Mouse (Mus musculus) bone marrow, adult 2 months (tissue): Measurements from ENCODE around the gene Ldhd. TPM values are rescaled to one million over a fixed set of nuclear protein-coding genes. Genes with fewer than 3 reads are reported as not detected.

Source experiments
- H3K27ac ChIP-seq: fragments of 200-500 bp; 2 replicates; pipeline ENCODE4 v1.5.1; 2012; ENCODE audit warnings: low read depth, mild to moderate bottlenecking, control low read depth, inconsistent platforms, low read length; ENCODE audit not compliant: control insufficient read depth, poor library complexity, insufficient read depth
- H3K4me1 ChIP-seq: fragments of 200-500 bp; 2 replicates; pipeline ENCODE4 v1.6.1; 2011; ENCODE audit warnings: low read length; ENCODE audit not compliant: control insufficient read depth, insufficient read depth
- H3K4me3 ChIP-seq: fragments of 200-500 bp; replicated peaks from 2 replicates; pipeline ENCODE3; 2011; ENCODE audit warnings: mild to moderate bottlenecking, low read depth, low read length, control low read depth; ENCODE audit not compliant: control insufficient read depth
- CTCF ChIP-seq: fragments of 200-500 bp; IDR thresholded peaks from 2 replicates; pipeline ENCODE4 v1.5.1; 2011; ENCODE audit warnings: low read length, control low read depth; ENCODE audit not compliant: control insufficient read depth, insufficient read depth
- POLR2A ChIP-seq: fragments of 200-500 bp; IDR thresholded peaks from 2 replicates; pipeline ENCODE4 v1.6.1; 2011; ENCODE audit warnings: low read depth, mild to moderate bottlenecking, control low read depth, low read length, borderline replicate concordance; ENCODE audit not compliant: control insufficient read depth
- WGBS: fragments of 180-500 bp; shearing (Covaris S2); methylation state at CpG from one replicate; pipeline ENCODE4 v1.1.7; 2018; 5-methylcytosine and 5-hydroxymethylcytosine counted together
- polyA plus RNA-seq: library from polyadenylated mRNA; stranded (reverse); fragments of >200 nt; gene quantifications from 2 replicates; pipeline ENCODE4 v1.2.4, GENCODE M21; 2011; ENCODE audit warnings: low replicate concordance; ENCODE audit not compliant: missing spikeins, insufficient read depth, insufficient read length

Gene Ldhd
- polyA plus RNA-seq, 1 experiment = 1.5 TPM

DNA sequence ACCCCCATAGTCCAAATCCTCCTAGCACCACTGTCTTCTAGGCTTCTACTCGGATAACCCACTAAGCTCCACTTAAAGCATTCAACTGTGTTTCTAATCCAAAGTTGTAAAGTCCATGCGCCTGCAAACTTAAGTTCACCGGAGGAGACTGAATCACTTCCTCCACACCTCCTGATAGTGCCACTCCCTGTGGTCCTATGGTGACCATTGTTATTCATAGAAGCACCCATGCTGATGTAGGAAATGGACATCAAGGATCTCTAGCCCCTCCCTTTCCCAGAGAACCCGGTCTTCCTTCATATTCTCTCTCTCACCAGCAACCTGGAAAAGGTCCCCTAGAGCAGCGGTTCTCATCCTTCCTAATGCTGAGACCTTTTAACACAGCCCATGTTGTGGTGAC, 17.0 kb downstream of the Ldhd start:
- TF ChIP-seq CTCF = no peak
- TF ChIP-seq POLR2A = no peak

DNA sequence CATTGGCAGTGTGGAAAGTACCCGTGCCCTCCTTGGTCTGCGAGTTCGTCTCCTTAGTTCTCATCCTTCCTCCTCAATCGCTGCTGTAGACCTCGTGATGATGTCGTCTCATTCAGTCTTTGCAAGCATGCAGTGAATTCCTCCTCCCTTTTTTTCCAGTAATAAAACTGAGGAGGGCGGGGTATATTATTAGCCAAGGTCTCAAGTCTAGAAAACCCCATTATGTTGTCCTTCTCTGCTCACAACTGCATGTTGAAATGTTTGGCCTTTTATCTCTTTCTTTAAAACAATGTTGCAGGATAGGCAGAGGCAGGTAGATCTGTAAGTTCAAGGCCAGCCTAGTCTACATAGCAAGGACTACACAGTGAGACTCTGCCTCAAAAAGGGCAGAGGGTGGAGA, 22.8 kb downstream of the Ldhd start:
- H3K27ac ChIP-seq = no peak overlapping the region
- WGBS = 92% methylated on average over 7 of the region's 7 CpGs
- TF ChIP-seq CTCF (no peak), POLR2A (no peak)
- no peak overlapping the region for H3K4me3 ChIP-seq
- H3K4me1 ChIP-seq = no peaks in the 10 kb centered on the region

More for the DNA sequence above, 17.0 kb downstream of the Ldhd start:
- WGBS = 81% methylated on average over 5 of the region's 5 CpGs
- no peak overlapping the region for H3K27ac ChIP-seq
- no peak overlapping the region for H3K4me3 ChIP-seq
- peaks cover 1% of the 10 kb centered on the region; the same call in 1 of the 2 replicates for H3K4me1 ChIP-seq

DNA sequence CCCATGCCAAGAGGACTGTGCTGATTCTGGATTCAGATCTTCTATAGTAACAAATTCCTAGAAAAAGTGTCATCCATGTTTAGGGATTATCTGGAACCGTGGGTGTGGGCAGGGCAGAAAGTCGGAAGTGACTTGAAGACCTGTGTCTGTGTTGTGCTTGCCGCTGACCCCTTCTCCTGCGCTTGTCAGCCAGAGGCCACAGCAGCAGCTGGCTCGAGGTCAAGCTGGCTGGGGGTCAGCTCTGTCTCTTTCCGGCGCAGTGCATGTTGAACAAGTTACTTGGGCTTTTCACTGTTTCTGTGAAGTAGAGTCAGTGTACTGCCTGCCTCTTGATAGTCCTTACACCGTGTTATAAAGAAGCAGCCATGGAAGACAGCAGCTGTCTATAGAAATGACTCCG, 23.2 kb downstream of the Ldhd start:
- H3K4me1 ChIP-seq = no peaks in the 10 kb centered on the region
- H3K4me3 ChIP-seq = no peak overlapping the region
- TF ChIP-seq CTCF = no peak
- TF ChIP-seq POLR2A = no peak
- no peak overlapping the region for H3K27ac ChIP-seq
- 91% methylated on average over 9 of the region's 9 CpGs for WGBS

DNA sequence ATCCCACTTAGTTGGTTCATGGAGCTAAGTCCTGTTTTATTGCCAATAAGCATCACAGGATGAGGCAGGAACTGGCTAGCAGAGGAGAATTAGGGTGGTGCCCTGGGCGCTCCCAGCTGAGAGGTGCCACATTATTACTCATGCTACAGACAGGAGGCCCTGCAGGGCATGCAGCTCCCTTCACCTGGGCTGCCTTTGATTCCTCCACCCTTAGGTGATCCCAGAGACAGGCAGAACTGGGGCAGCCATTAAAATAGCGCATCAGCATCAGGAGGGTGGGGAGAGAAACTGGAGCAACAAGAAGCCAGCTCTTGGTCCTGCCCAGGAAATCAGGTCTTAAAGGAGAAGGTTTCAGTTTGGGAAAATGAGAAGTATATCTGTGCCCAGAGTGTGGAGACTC, 25.2 kb downstream of the Ldhd start:
- H3K4me3 ChIP-seq = no peak overlapping the region
- peaks cover 1% of the 10 kb centered on the region; the same call in 1 of the 2 replicates for H3K4me1 ChIP-seq
- no peak overlapping the region for H3K27ac ChIP-seq
- TF ChIP-seq POLR2A = no peak
- 83% methylated on average over 2 of the region's 2 CpGs for WGBS

DNA sequence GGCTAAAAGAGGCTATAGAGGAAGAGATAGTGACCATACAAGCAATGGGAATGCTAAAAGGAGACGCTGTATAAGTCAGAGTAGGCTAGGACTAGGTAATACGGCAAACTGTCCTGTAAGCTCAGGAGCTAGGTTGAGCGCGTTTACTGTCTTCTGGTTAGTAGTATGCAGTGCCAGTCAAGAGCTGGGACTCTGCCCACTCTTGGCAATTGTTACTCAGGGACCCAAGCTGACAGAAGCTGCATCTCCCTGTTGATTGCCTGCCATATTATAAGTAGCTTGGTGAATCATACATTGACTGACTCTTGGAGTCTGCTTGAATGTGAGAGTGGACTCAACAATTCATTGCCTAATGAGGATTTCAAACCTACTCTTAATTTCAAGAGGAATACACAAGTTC, 28.1 kb downstream of the Ldhd start:
- Histone ChIP-seq H3K27ac (no peak overlapping the region), H3K4me1 (peaks cover 1% of the 10 kb centered on the region; the same call in 1 of the 2 replicates), H3K4me3 (no peak overlapping the region)
- TF ChIP-seq CTCF = no peak
- TF ChIP-seq POLR2A = no peak
- WGBS = 90% methylated on average over 4 of the region's 4 CpGs

DNA sequence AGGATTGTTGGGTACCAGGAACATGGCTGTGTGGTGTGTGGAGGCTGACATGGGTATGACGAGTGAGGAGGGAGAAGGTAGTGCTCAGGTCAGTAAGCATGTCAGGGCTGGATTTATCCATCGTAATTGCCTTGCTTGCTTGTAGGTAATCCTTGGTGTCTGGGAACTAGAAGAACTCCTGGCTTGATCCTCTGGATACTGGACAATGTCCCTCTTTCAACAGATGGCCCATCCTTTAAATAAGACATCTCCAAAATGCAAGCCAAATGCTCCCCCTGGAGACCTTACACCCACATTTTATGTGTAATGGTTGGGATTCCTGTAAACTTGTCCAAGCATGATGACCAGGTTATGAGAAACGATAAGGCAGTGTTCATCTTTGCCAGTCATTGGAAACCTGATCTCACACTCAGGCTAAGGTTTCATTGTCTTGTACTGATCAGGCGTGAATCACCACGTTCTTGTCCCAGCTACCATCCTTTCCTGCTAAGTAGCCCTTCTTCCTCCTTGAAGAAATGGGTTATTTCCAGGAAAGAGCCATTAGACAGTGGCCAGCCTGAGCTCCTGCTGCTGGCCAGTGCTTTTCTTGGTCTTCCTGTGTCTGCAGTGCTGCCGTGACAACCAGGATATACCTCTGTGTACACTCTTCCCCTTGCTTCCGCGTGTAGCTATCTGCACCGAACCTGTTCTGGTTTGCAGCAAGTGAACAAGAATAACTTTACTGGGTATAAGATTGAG, 30.3 kb downstream of the Ldhd start:
- H3K4me1 ChIP-seq = peaks cover 5% of the 10 kb centered on the region; the same call in 1 of the 2 replicates
- no peak overlapping the region for H3K4me3 ChIP-seq
- TF ChIP-seq POLR2A (no peak), CTCF (no peak)
- H3K27ac ChIP-seq = no peak overlapping the region
- WGBS = 40% methylated on average over 9 of the region's 9 CpGs

DNA sequence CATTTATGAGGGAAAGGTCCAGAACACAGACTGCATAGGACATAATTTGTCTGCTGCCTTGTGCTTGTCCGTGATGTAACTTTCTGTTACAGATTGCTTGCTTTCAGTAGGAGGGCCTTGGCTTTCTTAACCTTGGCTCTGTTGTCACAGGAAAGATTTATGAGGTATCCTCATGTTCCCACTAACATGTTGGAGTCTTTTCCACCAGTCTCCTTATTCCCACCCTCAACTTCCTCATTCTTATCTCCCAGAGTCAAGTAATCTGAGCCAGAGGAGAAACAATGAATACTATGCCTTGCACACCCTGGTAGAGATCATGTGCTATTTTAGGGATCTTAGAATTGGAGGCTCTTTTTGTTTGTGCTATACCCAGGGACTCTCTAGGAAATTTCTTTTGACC, 32.9 kb downstream of the Ldhd start:
- 14% methylated on average over 1 of the region's 1 CpGs for WGBS
- TF ChIP-seq POLR2A (no peak), CTCF (no peak)
- no peak overlapping the region for H3K27ac ChIP-seq
- H3K4me3 ChIP-seq = no peak overlapping the region
- peaks cover 13% of the 10 kb centered on the region for H3K4me1 ChIP-seq

DNA sequence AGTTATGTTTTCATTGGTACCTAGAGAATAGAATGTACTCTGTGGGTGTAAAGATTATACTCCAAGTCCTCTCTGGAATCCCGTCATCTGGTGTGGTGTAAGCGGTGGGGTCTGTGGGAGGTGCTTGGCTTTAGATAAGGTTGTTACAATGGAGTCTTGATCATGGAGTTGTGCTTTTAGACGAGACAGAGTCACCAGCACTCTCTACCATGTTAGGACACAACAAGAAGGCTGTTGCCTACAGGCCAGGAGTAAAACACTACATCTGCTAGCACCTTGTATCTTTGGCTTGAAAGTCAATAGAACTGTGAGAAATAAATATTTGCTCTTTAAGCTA, 33.7 kb downstream of the Ldhd start:
- WGBS = 18% methylated on average over 3 of the region's 3 CpGs

More for the DNA sequence above, 33.7 kb downstream of the Ldhd start:
- Histone ChIP-seq H3K27ac (no peak overlapping the region), H3K4me3 (no peak overlapping the region), H3K4me1 (peaks cover 13% of the 10 kb centered on the region)
- TF ChIP-seq POLR2A (no peak), CTCF (no peak)
